Mouse (Mus musculus) T-helper 1 cell (primary cell): ENCODE results near the gene Dock8.

Experiments
- in situ Hi-C: fragments of 300-600 bp; cut with MboI, MseI; formaldehyde crosslinking; loops from one replicate; pipeline ENCODE4 v1.15.1; 2025; ENCODE audit warnings: high pct_unique_total_duplicates

The Dock8 gene

DNA sequence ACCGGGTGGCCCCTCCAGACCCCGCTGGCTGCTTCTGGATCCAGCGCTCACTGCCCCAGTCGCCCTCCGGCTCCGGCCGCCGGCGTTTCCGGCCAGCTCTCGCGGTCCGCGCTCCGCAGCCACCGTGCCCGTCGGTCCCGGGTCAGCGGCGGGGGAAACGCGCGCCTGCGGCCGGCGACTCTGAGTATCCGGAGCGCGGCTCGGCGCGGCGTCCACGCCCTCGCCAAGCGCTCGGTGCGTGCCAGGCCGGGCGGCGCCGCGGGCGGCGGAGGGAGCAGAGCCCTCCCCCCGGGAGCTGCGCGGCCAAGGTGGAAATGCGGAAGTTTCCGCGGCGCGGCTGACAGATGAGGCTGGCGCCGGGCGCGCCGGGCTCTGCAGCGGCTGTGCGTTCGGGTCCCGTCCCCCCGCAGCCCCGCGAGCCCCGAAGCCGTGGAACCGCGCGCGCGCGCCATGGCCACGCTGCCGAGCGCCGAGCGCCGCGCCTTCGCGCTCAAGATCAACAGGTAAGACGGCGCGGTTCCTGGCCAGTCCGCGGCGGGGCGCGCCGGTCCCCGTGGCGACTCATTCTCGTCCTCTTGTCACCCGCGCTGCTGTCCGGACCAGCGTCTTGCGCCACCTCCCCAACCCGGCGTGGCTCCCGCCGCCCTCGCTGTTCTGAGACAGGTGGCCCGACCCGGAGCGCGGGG, at the start of gene Dock8:
Gene Dock8 (plus strand): TSS at position 334 of the 686 bp plus-strand sequence.
- in situ Hi-C loops, result no loop called here

DNA sequence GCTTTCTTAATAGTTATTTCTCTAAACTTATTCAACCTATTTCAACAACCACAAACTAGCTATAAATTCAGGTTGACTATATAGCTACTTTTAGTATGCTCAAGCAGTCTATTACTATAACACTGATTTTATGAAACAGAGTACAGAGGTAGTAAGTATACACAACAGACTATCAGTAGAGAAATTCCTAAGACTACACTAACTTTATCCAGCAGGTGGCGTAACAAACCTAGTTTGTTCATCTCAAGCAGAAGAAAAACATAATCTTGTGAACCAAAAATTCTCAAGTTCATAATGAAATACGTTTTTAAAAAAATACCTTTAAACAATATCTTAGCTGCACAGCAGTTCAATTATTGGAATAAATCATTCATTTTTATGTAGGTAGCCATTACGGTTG, 40.8 kb upstream of the Dock8 start:
- in situ Hi-C loops, result loop anchor here (10.0 kb wide), 1 partner anchor 136 kb away; no protein-coding TSS in a partner anchor

- in situ Hi-C loops, result no loop called here
These were observed 38.0 kb upstream of the Dock8 start, which contains the start of gene Cbwd1 for GRCm38 (mm10) chr19:24961172-24961962. TSS of gene Cbwd1 (minus strand) at chr19:24961610.

GRCm38 (mm10) chr19:24966203-24966602, 33.1 kb upstream of the Dock8 start:
- in situ Hi-C loops, result no loop called here

DNA sequence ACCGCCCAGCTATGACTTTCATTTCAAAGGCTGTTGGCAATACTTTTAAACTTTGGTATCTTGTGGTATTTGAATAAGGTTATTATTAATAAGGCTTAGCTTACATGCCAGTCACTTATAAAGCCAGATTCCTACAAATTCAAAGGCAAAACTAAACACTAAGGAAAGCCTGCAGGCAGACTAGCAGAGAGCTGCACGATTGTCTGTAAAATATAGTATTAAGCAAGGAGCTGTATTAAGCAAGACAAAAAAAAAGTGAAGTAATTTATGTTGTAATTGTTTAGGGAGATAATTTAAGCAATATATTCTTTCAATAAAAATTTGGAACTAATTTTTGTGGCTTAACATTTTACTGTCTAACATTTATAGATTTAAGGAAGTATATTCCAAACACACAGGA, 32.4 kb upstream of the Dock8 start:
- in situ Hi-C loops, result no loop called here

DNA sequence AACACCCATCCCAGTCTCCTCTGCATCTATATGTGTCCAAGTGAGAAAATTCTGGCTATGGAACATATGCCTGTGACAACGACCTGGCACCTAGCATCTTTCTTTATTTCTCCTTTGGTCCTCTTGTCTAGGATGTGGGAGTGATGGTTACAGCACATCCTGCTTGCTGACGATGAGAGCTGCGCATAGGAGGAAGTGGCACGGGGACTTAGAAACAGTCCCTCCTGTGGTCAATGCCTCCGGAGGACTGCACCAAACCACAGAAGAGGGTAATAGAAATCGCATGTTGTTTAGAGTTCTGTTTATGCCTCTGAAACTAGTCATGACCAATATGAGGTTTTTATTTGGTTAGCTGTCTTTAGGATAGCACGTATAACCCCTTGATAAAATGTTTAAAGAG, 28.0 kb upstream of the Dock8 start:
- in situ Hi-C loops, result no loop called here

DNA sequence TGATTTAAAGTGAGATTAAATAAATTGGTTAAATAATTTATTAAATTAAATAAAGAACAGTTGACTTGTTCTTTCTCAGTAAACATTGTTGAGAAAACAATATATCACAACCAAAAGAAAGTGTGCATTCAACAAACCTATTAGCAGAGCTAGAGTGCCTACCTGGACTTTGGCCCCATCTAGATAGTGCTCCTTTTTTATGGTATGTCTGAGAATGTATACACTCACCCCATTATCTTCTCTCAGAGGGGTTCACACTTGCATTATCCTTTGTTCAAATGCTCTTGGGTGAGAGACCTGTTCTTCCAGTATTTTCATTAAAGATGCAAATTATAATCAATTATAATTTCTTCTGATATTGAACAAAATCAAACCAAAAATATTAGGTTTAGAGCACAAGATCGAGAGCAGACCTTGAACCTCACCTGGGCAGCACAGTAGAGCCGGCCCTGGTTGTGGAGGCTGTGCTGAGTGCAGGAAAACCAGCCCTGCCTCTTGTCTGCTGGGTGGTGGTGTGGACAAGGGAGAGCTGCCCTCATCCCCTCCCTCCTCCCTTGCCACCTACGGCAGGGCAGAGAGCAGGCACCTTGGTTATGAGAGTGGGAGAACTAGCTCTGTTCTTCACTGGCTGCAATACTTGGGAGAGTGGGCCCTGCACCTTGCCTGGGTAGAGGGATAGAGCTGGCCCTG, 26.5 kb upstream of the Dock8 start:
- in situ Hi-C loops, result no loop called here

GRCm38 (mm10) chr19:24977991-24978390, 21.3 kb upstream of the Dock8 start:
- in situ Hi-C loops, result no loop called here

DNA sequence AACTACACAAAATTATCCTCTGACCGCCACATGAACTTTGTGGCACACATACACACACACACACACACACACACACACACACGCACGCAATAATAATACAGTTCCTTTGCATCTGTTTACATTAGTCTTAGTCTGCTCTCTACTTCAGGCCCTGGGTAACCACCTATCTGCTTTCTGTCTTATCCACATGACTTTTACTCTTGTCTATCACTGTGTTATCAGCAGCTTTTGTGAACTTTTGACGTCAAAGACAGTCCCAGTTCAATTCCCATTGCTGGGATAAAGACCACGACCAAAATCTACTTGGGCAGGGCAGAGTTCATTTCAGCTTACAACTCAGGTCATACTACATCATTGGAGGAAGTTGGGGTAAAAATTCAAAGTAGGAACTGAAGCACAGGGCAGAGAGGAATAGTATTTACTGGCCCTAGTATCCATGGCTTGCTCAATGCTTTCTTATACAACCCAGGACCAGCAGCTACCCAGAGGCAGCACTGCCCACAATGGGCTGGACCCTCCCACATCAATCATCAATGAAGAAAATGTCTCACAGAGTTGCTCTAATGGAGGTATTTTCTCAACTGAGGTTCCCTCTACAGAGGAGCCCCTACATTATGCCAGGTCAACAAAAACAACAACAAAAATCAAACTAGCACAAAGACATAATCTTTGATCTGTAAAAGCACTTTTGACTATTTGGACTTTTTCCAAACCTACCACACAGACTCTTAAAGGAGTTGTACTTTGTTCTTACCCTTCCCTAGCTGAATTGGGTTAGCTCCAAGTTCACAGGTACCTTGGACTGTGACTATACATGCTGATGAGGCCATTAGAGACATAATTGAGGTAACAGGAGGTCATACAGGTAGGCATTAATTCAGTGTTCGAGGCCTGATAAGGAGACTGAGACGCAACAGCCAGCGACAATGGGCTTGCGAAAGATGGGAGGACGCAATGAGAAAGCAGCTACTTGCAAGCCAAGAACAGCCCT, 20.2 kb upstream of the Dock8 start:
- in situ Hi-C loops, result no loop called here

DNA sequence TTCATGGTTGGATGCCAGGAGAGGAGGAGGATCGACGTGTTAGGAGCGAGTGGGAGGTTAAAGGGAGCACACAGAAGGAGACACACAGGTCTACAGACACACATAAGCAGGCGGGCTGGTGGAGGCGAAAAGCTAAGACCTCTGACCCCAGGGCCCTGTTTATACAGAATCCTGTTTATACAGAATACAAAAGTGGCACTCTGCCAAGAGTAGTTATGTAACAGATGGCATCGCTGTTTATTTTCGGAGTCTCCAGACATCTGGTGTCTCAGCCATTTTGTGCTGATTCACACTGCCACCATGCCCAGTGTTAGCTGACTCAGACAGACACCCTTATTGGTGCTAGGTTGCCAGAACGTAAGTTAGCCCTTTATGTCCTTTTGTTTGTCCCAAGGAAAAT, 18.0 kb upstream of the Dock8 start:
- in situ Hi-C loops, result no loop called here

DNA sequence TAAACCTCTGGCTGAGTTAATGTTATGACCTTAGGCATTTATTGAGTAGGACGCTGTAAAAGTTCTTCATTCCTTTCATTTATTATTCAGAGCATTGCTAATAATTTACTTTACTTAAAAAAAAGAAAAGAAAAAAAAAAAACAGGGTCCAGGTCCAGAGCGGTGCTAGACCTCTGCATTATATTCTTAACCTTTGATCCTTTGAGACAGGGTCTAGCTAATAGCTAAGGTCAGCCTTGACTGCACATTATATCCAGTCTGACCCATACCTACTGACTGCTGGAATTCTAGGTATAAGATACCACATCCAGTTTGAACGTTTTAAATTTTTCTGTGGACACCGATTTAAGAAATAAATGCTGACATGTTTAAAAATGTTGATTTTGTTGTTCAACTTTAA, 16.3 kb upstream of the Dock8 start:
- in situ Hi-C loops, result no loop called here

- in situ Hi-C loops, result no loop called here
These were observed 15.4 kb upstream of the Dock8 start for GRCm38 (mm10) chr19:24983857-24984498.

DNA sequence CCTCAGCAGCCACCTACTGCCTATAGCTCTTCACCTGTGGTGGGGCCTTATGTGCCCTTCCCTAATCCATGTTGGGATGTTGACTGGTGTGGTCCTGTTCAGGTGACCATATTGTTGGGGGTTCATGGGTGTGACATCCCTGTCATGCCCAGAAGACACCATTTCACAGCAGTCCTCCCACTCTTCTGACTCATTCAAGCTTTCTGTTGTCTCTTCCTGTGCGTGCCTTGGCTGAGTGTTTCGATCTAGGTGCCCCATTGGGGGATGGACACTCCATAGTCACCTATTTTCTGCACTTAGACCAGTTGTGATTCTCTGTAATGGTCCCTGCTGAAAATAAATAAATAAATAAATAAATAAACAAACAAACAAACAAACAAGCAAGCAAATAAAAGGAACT, 14.3 kb upstream of the Dock8 start:
- in situ Hi-C loops, result loop anchor here (5.0 kb wide), 1 partner anchor 82 kb away; no protein-coding TSS in a partner anchor

DNA sequence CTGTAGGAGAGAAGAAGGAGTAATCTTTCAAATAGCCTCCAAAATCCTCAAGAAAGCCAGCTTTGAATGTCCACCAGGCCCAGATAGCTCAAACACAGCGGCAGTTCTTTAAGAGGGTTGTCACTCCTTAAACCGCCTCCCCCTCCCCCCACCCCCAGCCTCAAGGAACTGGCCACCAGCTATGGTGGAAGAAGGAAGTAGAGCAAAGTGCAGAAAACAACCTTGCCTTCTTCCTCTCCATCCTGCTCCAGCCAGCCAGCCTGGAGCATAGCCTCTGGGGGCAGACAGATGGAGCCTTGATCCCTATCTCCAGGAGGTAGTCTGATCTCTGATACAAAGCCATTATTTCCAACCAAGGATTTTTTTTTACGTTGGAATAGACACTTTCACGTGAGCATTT, 12.0 kb upstream of the Dock8 start:
- in situ Hi-C loops, result loop anchor here (5.0 kb wide), 1 partner anchor 80 kb away; no protein-coding TSS in a partner anchor

DNA sequence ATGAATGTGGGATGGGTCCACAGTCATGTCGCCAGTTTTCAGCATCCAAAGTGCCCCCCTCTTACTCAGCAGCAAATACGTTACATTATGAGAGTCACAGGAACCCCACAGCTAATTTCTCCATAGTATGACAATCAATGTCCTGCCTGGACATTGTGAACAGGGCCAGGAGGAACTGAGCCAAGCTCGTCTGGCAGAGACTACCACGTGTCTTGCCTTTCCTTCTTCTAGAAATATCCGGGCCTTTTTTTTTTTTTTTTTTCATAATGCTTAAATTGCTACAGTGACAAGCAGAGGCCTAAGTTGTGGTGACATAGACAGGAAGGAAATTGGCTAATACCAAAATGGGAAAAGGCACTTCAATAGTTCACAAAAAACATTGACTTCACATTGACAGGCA, 10.5 kb upstream of the Dock8 start:
- in situ Hi-C loops, result loop anchor here (5.0 kb wide), 1 partner anchor 78 kb away; no protein-coding TSS in a partner anchor

- in situ Hi-C loops, result no loop called here
These were observed 9.1 kb upstream of the Dock8 start for GRCm38 (mm10) chr19:24990138-24990822.

- in situ Hi-C loops, result no loop called here
These were observed 5.8 kb upstream of the Dock8 start for GRCm38 (mm10) chr19:24993526-24993925.

DNA sequence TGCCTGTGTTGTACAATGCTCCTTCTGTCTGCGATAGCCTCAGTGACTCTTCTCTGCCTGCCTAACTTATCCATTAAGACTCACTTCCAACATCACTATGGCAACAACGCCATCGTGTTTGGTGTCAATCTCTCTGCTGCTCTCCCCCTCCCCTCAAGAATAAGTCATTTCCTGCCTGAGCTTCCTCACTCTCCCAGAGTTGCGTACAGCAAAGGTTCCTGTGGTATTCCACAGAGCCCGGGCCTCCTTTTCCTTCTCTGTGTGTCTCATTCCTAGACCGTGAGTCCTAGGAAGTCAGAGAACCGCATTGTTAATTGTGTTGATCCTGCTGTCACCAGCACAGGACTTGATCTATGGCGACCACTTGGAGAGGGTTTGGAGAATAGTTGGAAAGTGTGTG, 4.4 kb upstream of the Dock8 start:
- in situ Hi-C loops, result no loop called here

- in situ Hi-C loops, result no loop called here
These were observed 2.3 kb upstream of the Dock8 start for GRCm38 (mm10) chr19:24996815-24997704.
